Mouse (Mus musculus) hindbrain, embryonic 14.5 days (tissue): ENCODE data around the gene Kcnj4. TPM values are rescaled to one million over a fixed set of nuclear protein-coding genes. Genes with fewer than 3 reads are reported as not detected.
A peak's percentile ranks its signal among the peaks of the same experiment; 100 is the strongest.

Experiments
- ATAC-seq: fragments of 200-750 bp; cut with Nextera tagmentation; 2 replicates; pipeline ENCODE4 v1.8.0; 2017; ENCODE audit warnings: moderate number of reproducible peaks, mild to moderate bottlenecking, moderate TSS enrichment, moderate library complexity; ENCODE audit not compliant: low FRiP score
- DNase-seq: peaks from one replicate; pipeline ENCODE4 v3.0.0-alpha.2; 2015; ENCODE audit warnings: low spot score
- H3K27ac ChIP-seq: fragments of 300-500 bp; sonication (generic); 2 replicates; pipeline ENCODE4 v1.5.1; 2014; ENCODE audit warnings: mild to moderate bottlenecking, moderate library complexity
- H3K27me3 ChIP-seq: fragments of 300-500 bp; sonication (generic); 2 replicates; pipeline ENCODE4 v1.6.1; 2014; ENCODE audit warnings: mild to moderate bottlenecking, low read length, mixed read lengths; ENCODE audit not compliant: control insufficient read depth, insufficient read depth
- H3K36me3 ChIP-seq: fragments of 300-500 bp; sonication (generic); replicated peaks from 2 replicates; pipeline ENCODE4 v1.6.1; 2014; ENCODE audit not compliant: control insufficient read depth, insufficient read depth
- H3K4me1 ChIP-seq: fragments of 300-500 bp; sonication (generic); replicated peaks from 2 replicates; pipeline ENCODE4 v1.6.1; 2014; ENCODE audit warnings: antibody characterized with exemption, low read length, mixed read lengths; ENCODE audit not compliant: control insufficient read depth, insufficient read depth
- H3K4me2 ChIP-seq: fragments of 300-500 bp; sonication (generic); replicated peaks from 2 replicates; pipeline ENCODE4 v1.6.1; 2014; ENCODE audit warnings: mild to moderate bottlenecking, moderate library complexity
- H3K4me3 ChIP-seq: fragments of 300-500 bp; sonication (generic); replicated peaks from 2 replicates; pipeline ENCODE4 v1.5.1; 2014; ENCODE audit warnings: mild to moderate bottlenecking, low read length
- H3K9ac ChIP-seq: fragments of 300-500 bp; sonication (generic); 2 replicates; pipeline ENCODE4 v1.6.1; 2014
- H3K9me3 ChIP-seq: fragments of 300-500 bp; sonication (generic); 2 replicates; pipeline ENCODE4 v1.6.1; 2016; ENCODE audit warnings: low read length; ENCODE audit not compliant: control insufficient read depth
- WGBS: fragments of 180-500 bp; shearing (Covaris S2); extraction: QIAGEN DNeasy Blood & Tissue Kit; methylation state at CpG from one replicate; pipeline ENCODE4 v1.1.7; 2014; 5-methylcytosine and 5-hydroxymethylcytosine counted together
- microRNA-seq: library from miRNA; unstranded; fragments of <30 nt; microRNA quantifications from one replicate; pipeline ENCODE4, GENCODE M21; 2016
- polyA plus RNA-seq: library from polyadenylated mRNA; unstranded; fragments of >200 nt; fragmentation: Nextera tagmentation; extraction: Ambion mirVana; gene quantifications from 2 replicates; pipeline ENCODE4 v1.2.1, GENCODE M21; 2014

The Kcnj4 gene
- polyA plus RNA-seq, 1 experiment from 2014 or later: not detected

DNA sequence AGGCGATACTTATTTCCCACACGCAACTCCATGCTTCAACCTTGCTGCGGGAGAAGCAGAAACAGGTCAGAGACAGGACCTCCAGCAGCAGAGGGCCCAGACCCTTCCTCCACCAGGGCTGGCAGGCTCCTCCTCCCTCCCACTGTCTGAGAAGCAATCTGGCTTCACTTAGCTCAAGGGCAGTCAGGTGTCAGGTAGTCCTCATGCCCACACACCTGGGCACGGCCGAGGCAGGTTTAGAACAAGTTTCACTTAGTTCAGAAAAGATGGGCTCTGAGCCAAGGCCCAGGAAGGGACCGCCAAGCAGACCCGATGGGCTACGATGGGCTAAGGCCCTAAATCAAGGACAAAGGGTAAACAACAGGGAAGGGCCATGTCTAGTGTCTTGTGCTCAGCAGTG, 66.2 kb downstream of the Kcnj4 start:
- peak overlapping the region; percentile 100; the same call in 1 of the 2 replicates for H3K9ac ChIP-seq
- WGBS: 78% methylated on average over 8 of the region's 8 CpGs

DNA sequence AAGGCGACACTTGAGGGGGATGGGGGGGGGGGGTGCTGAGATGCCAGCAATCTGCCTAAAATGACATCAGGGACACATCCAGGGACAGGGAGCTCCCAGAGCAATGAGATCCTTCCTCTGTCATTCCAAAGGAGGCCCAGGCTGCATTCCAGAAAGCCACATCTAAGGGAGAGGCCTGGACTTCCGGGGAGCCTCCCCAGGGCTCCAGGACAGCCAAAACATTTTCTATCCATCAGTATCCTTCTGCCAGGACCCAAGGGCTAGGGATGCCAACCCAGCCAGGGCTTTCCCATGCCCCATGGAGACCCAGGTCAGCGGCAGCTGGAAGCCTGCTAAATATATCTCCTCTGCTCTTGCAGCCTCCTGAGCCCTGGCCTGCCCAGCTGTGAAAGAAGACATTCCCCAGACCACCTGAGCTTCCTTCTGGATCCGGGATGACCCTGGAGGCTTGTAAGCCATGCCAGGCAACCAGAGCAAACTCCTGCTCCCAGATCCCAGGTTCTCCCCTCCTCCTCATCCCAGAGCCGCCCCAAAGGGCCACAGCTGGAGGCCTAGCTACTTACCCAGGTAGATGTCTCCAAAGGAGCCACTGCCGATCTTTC, 66.7 kb downstream of the Kcnj4 start:
- ATAC-seq (no peak), DNase-seq (no peak)
- Histone ChIP-seq H3K4me3 (no peak overlapping the region), H3K4me1 (peaks cover 62% of the 10 kb centered on the region), H3K4me2 (0 out of 2 replicates have a peak overlapping the region, but pooled peaks have one; percentile 84), H3K27ac (no peak overlapping the region), H3K9me3 (no peaks in the 10 kb centered on the region), H3K36me3 (peaks cover 53% of the 10 kb centered on the region), H3K9ac (no peak overlapping the region), H3K27me3 (no peaks in the 10 kb centered on the region)
- WGBS: 83% methylated on average over 6 of the region's 6 CpGs

More for the DNA sequence above, 66.2 kb downstream of the Kcnj4 start:
- Histone ChIP-seq H3K9me3 (no peaks in the 10 kb centered on the region), H3K4me1 (peaks cover 62% of the 10 kb centered on the region), H3K27ac (no peak overlapping the region), H3K36me3 (peaks cover 48% of the 10 kb centered on the region), H3K4me2 (peak overlapping the region; percentile 84), H3K27me3 (no peaks in the 10 kb centered on the region), H3K4me3 (no peak overlapping the region)
- ATAC-seq: no peak
- no peak for DNase-seq

DNA sequence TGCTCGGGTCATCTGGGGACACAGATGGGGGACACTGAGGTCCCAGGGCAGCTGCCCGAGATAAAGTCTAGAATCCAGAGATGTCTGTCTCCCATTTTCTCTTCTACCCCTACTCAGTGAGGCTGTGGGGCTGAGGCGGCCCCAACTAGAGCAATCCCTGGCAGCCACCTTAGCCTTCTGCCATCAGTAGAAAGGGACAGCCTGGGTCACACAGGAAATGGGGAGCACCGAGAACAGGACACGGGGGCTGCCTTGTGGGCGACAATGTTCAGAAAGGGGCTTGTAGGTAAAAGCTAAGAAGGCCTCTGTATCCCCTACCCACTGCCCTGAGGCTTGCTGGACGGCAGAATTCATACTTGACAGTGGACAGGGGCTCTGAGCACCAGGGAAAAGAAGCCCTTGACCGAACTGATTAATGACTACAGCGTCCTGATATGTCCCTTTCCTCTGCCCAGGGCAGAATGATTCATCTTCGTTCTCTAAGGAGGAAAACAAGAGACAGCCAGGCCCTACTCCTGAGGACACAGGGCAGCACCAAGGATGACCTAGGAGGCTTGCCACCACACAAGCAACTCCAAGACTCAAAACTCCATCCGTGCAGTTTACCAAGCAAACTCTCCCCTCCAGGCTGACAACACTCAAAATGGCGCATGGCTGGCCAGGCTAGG, 67.4 kb downstream of the Kcnj4 start:
- ATAC-seq: no peak
- H3K9ac ChIP-seq: no peak overlapping the region
- WGBS: 88% methylated on average over 12 of the region's 12 CpGs

DNA sequence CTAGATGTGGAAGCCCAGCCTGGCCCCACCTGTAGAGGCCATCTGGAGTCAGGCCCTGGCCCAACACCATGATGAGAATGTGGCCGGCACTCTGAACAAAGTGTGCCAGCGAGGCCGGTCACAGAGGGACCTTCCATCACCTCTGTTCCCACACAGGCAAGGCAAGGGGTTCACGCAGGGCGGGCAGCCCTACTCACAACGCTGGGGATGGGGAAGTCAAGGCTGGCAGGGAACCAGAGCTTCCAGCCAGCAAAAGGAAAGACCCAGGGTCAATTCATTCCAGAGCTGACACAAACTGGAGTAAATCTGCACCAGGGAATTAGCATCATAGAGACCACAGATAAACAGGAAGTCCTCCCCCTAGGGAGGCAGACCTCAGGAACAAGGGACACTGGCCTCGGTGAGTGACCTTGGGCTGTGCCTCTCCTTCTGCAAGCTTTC, 68.5 kb downstream of the Kcnj4 start:
- Histone ChIP-seq H3K9ac (0 out of 2 replicates have a peak overlapping the region, but pooled peaks have one; percentile 33), H3K27me3 (no peaks in the 10 kb centered on the region), H3K9me3 (no peaks in the 10 kb centered on the region), H3K36me3 (peaks cover 70% of the 10 kb centered on the region), H3K4me2 (no peak overlapping the region), H3K27ac (no peak overlapping the region), H3K4me3 (no peak overlapping the region), H3K4me1 (peaks cover 52% of the 10 kb centered on the region)
- WGBS: 48% methylated on average over 7 of the region's 7 CpGs
- no peak for DNase-seq
- no peak for ATAC-seq

More for the DNA sequence above, 67.4 kb downstream of the Kcnj4 start:
- Histone ChIP-seq H3K9me3 (no peaks in the 10 kb centered on the region), H3K4me2 (no peak overlapping the region), H3K27ac (no peak overlapping the region), H3K4me3 (no peak overlapping the region), H3K4me1 (peaks cover 57% of the 10 kb centered on the region), H3K27me3 (no peaks in the 10 kb centered on the region), H3K36me3 (peaks cover 58% of the 10 kb centered on the region)
- no peak for DNase-seq

DNA sequence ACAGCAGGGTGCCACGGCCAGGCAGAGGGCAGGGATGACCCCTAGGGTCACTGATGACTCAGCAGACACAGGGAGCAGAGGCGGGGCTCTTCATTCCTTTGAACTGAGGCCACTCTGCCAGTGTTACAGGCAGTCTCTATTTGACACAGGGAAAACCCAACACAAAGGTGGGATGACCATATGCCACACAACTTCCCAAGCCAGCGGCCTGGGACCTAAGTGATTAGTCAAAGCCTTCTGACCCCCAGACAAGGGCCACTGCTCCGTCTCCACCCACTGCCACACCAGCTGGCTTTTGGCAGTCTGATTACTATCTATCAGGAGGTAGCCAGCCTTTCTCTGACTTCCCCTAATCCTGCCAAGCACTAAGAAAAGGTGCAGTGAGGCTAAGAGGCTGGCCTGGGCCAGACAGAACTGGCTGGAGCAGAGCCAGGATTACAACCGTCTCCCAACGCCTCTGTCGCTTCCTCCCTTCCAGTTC, 69.8 kb downstream of the Kcnj4 start:
- DNase-seq (no peak), ATAC-seq (no peak)
- peaks cover 45% of the 10 kb centered on the region for H3K4me1 ChIP-seq
- no peaks in the 10 kb centered on the region for H3K27me3 ChIP-seq
- no peak overlapping the region for H3K4me3 ChIP-seq
- H3K36me3 ChIP-seq: peaks cover 75% of the 10 kb centered on the region
- 24% methylated on average over 7 of the region's 7 CpGs for WGBS
- no peak overlapping the region for H3K4me2 ChIP-seq
- H3K9ac ChIP-seq: no peak overlapping the region
- H3K27ac ChIP-seq: no peak overlapping the region
- H3K9me3 ChIP-seq: no peaks in the 10 kb centered on the region

Small RNA genes lying within 50 kb of the gene (microRNA-seq; reads per million reads assigned to microRNA genes)
- gene Gm44302: not detected

Other genes starting within 250 kb of the Kcnj4 start
- 2.3 and 2.6 TPM in 2 replicates for gene Baiap2l2, start 219.7 kb downstream of the Kcnj4 start, polyA plus RNA-seq
- gene Pla2g6, start 176.9 kb downstream of the Kcnj4 start, polyA plus RNA-seq: 21.2 and 22.9 TPM in 2 replicates
- gene Maff, start 158.6 kb downstream of the Kcnj4 start, polyA plus RNA-seq: 1.1 TPM in 2 replicates
- gene Tmem184b, start 101.7 kb downstream of the Kcnj4 start, polyA plus RNA-seq: 39.9 and 40.0 TPM in 2 replicates
- gene Csnk1e, start 49.7 kb downstream of the Kcnj4 start, polyA plus RNA-seq: 184 and 213 TPM in 2 replicates
- 8.1 and 10.1 TPM in 2 replicates for gene Kdelr3, start 11.2 kb upstream of the Kcnj4 start, polyA plus RNA-seq
- 87.3 and 92.4 TPM in 2 replicates for gene Ddx17, start 41.5 kb upstream of the Kcnj4 start, polyA plus RNA-seq
- 0.80 and 1.4 TPM in 2 replicates for gene Dmc1, start 99.9 kb upstream of the Kcnj4 start, polyA plus RNA-seq
- 3.3 and 7.6 TPM in 2 replicates for gene Fam227a, start 153.7 kb upstream of the Kcnj4 start, polyA plus RNA-seq
- 85.4 and 85.5 TPM in 2 replicates for gene Cby1, start 154.0 kb upstream of the Kcnj4 start, polyA plus RNA-seq
- 241 and 244 TPM in 2 replicates for gene Tomm22, start 165.6 kb upstream of the Kcnj4 start, polyA plus RNA-seq
- gene Josd1, start 182.7 kb upstream of the Kcnj4 start, polyA plus RNA-seq: 16.1 and 18.6 TPM in 2 replicates
- gene Gtpbp1, start 185.6 kb upstream of the Kcnj4 start, polyA plus RNA-seq: 43.1 and 43.4 TPM in 2 replicates
- 5.9 and 6.7 TPM in 2 replicates for gene Sun2, start 237.3 kb upstream of the Kcnj4 start, polyA plus RNA-seq